Mouse (Mus musculus): ENCODE data around the gene Ano1. TPM values are rescaled to one million over a fixed set of nuclear protein-coding genes. Genes with fewer than 3 reads are reported as not detected.
A peak's percentile ranks its signal among the peaks of the same experiment; 100 is the strongest.

The Ano1 gene
- polyA plus RNA-seq, 1 experiment from 2014 or later: 22.2 TPM

DNA sequence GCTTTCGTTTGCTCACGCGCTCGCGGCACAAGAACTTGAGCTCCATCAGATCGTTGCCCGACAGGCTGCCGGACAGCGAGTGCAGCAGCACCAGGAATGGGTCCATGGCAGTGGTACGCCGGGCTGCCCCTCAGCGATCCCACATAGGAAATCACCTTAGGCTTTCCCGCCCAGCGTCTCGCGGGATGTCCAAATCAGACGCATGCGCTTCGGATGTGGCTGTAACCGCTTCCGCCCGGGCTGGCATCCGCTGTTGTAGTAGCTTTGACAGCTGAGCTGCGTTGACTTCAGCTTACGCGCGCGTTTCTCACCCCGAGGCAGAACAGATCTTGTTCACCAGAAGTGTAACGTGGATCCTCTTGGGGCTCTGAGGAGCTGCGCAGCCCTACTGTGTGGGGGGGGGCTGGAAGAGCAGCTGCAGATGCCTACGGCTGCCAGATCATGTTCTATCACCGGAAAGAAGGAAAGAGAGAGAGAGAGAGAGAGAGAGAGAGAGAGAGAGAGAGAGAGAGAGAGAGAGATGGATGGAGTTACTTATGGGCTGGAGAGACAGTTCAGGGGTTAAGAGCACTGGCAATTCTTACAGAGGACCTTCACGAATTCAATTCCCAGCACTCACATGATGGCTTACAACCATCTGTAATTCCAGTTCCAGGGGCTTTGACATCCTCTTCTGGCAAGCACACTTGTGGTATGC, 169.3 kb downstream of the Ano1 start, which contains the start of gene Fadd:
Gene Fadd (minus strand): TSS at position 180 of the 697 bp plus-strand sequence.
- Histone ChIP-seq H3K4me1 (ENCODE audit: control insufficient read depth, insufficient read depth, low read length) (peaks cover 8% of the 10 kb centered on the region; the same call in 1 of the 2 replicates), H3K4me3 (ENCODE audit: low read depth, low read length) (peak within 1 kb of the TSS; percentile 68), H3K27ac (replicated peaks; ENCODE audit: low read depth, low read length) (peak within 1 kb of the TSS; percentile 80), H3K36me3 (ENCODE audit: control insufficient read depth, insufficient read depth, low read length) (peaks cover 19% of the 10 kb centered on the region), H3K4me2 (ENCODE audit: low read depth, low read length) (peak within 1 kb of the TSS; percentile 84), H3K27me3 (replicated peaks; ENCODE audit: control insufficient read depth, insufficient read depth, low read length) (no peaks in the 10 kb centered on the region), H3K9ac (ENCODE audit: low read depth, low read length) (peak within 1 kb of the TSS; percentile 81), H3K9me3 (ENCODE audit: control insufficient read depth, low read length) (no peaks in the 10 kb centered on the region)
- DNase-seq (ENCODE audit: low spot score) (peak; percentile 97), ATAC-seq (ENCODE audit: low read depth) (peak; percentile 93)
- WGBS: 2% methylated on average over 30 of the region's 34 CpGs

- Histone ChIP-seq H3K27ac (replicated peaks; ENCODE audit: low read depth, low read length) (peak overlapping the region; percentile 80), H3K27me3 (replicated peaks; ENCODE audit: control insufficient read depth, insufficient read depth, low read length) (no peaks in the 10 kb centered on the region), H3K9me3 (ENCODE audit: control insufficient read depth, low read length) (no peaks in the 10 kb centered on the region), H3K36me3 (ENCODE audit: control insufficient read depth, insufficient read depth, low read length) (peaks cover 19% of the 10 kb centered on the region), H3K4me1 (ENCODE audit: control insufficient read depth, insufficient read depth, low read length) (peaks cover 8% of the 10 kb centered on the region; the same call in 1 of the 2 replicates), H3K9ac (ENCODE audit: low read depth, low read length) (peak overlapping the region; percentile 81), H3K4me2 (ENCODE audit: low read depth, low read length) (peak overlapping the region; percentile 84), H3K4me3 (ENCODE audit: low read depth, low read length) (peak overlapping the region; percentile 68)
- under 1% methylated on average over 37 of the region's 43 CpGs for WGBS
- ATAC-seq (ENCODE audit: low read depth): peak; percentile 91
- peak; percentile 94 for DNase-seq (ENCODE audit: low spot score)
Measured at GRCm38 (mm10) chr7:144581559-144582283, 170.1 kb downstream of the Ano1 start.

DNA sequence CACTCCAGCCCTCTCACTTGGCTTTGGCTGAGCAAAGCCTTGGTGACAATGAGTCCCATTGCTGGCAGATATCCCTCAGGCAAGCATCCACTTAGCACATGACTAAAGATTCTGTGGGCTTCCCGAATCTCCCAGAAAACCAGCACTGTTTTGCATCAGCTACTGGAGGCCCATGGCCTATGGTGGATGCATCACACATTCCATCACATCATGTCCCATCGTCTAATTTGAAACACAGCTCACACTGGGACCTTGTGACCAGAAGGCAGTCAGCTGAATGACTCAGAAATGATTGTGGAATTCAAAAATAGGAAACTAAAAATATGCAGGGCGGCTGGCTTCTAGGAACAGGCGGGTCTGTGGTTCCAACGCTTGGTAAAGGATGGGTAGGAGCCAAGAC, 173.9 kb downstream of the Ano1 start:
- no peak overlapping the region for H3K4me2 ChIP-seq (ENCODE audit: low read depth, low read length)
- no peak overlapping the region for H3K4me3 ChIP-seq (ENCODE audit: low read depth, low read length)
- 76% methylated on average over 5 of the region's 5 CpGs for WGBS
- no peak overlapping the region for H3K27ac ChIP-seq (replicated peaks; ENCODE audit: low read depth, low read length)
- H3K27me3 ChIP-seq (replicated peaks; ENCODE audit: control insufficient read depth, insufficient read depth, low read length): no peaks in the 10 kb centered on the region
- H3K4me1 ChIP-seq (ENCODE audit: control insufficient read depth, insufficient read depth, low read length): peaks cover 6% of the 10 kb centered on the region; the same call in 1 of the 2 replicates
- H3K9ac ChIP-seq (ENCODE audit: low read depth, low read length): no peak overlapping the region
- no peak for DNase-seq (ENCODE audit: low spot score)
- peaks cover 19% of the 10 kb centered on the region for H3K36me3 ChIP-seq (ENCODE audit: control insufficient read depth, insufficient read depth, low read length)
- no peak for ATAC-seq (ENCODE audit: low read depth)
- no peaks in the 10 kb centered on the region for H3K9me3 ChIP-seq (ENCODE audit: control insufficient read depth, low read length)

- WGBS: 77% methylated on average over 5 of the region's 5 CpGs
- H3K27me3 ChIP-seq (replicated peaks; ENCODE audit: control insufficient read depth, insufficient read depth, low read length): no peaks in the 10 kb centered on the region
- H3K9ac ChIP-seq (ENCODE audit: low read depth, low read length): no peak overlapping the region
- H3K4me2 ChIP-seq (ENCODE audit: low read depth, low read length): no peak overlapping the region
- H3K4me1 ChIP-seq (ENCODE audit: control insufficient read depth, insufficient read depth, low read length): no peaks in the 10 kb centered on the region
- H3K27ac ChIP-seq (replicated peaks; ENCODE audit: low read depth, low read length): no peak overlapping the region
- no peaks in the 10 kb centered on the region for H3K9me3 ChIP-seq (ENCODE audit: control insufficient read depth, low read length)
- ATAC-seq (ENCODE audit: low read depth): no peak
- no peak overlapping the region for H3K4me3 ChIP-seq (ENCODE audit: low read depth, low read length)
- DNase-seq (ENCODE audit: low spot score): no peak
- no peaks in the 10 kb centered on the region for H3K36me3 ChIP-seq (ENCODE audit: control insufficient read depth, insufficient read depth, low read length)
Measured at GRCm38 (mm10) chr7:144572234-144572633, 179.5 kb downstream of the Ano1 start.

DNA sequence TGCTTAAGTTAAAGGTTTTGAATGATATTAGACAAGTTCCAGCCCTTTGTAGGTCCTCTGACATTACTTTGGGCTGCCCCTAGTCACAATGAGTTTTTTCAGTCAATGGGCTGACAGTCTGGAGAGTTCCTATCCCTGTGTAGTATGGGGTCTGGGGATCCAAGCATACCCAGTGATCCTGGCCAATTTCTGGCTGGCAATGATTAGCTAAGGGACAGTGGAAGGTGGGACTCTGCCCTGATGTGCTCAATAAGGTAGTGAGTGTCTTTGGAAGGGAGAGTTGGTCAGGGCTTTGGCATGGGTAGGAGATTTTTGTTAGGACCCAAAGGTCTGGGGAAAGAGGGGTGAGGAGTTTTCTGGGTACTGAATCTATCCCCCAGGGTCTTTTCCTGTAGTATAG, 180.2 kb downstream of the Ano1 start:
- no peak for DNase-seq (ENCODE audit: low spot score)
- H3K27ac ChIP-seq (replicated peaks; ENCODE audit: low read depth, low read length): no peak overlapping the region
- H3K9ac ChIP-seq (ENCODE audit: low read depth, low read length): no peak overlapping the region
- ATAC-seq (ENCODE audit: low read depth): no peak
- no peaks in the 10 kb centered on the region for H3K27me3 ChIP-seq (replicated peaks; ENCODE audit: control insufficient read depth, insufficient read depth, low read length)
- H3K4me3 ChIP-seq (ENCODE audit: low read depth, low read length): no peak overlapping the region
- no peaks in the 10 kb centered on the region for H3K9me3 ChIP-seq (ENCODE audit: control insufficient read depth, low read length)
- H3K36me3 ChIP-seq (ENCODE audit: control insufficient read depth, insufficient read depth, low read length): no peaks in the 10 kb centered on the region
- no peaks in the 10 kb centered on the region for H3K4me1 ChIP-seq (ENCODE audit: control insufficient read depth, insufficient read depth, low read length)
- no peak overlapping the region for H3K4me2 ChIP-seq (ENCODE audit: low read depth, low read length)

- WGBS: 56% methylated on average over 7 of the region's 7 CpGs
- Histone ChIP-seq H3K9ac (ENCODE audit: low read depth, low read length) (no peak overlapping the region), H3K4me1 (ENCODE audit: control insufficient read depth, insufficient read depth, low read length) (no peaks in the 10 kb centered on the region), H3K4me3 (ENCODE audit: low read depth, low read length) (no peak overlapping the region), H3K27me3 (replicated peaks; ENCODE audit: control insufficient read depth, insufficient read depth, low read length) (no peaks in the 10 kb centered on the region), H3K27ac (replicated peaks; ENCODE audit: low read depth, low read length) (no peak overlapping the region), H3K36me3 (ENCODE audit: control insufficient read depth, insufficient read depth, low read length) (no peaks in the 10 kb centered on the region), H3K4me2 (ENCODE audit: low read depth, low read length) (no peak overlapping the region), H3K9me3 (ENCODE audit: control insufficient read depth, low read length) (no peaks in the 10 kb centered on the region)
- DNase-seq (ENCODE audit: low spot score) (peak; percentile 74), ATAC-seq (ENCODE audit: low read depth) (peak; percentile 47; the same call in 1 of the 2 replicates)
Measured at GRCm38 (mm10) chr7:144569428-144569827, 182.3 kb downstream of the Ano1 start.

DNA sequence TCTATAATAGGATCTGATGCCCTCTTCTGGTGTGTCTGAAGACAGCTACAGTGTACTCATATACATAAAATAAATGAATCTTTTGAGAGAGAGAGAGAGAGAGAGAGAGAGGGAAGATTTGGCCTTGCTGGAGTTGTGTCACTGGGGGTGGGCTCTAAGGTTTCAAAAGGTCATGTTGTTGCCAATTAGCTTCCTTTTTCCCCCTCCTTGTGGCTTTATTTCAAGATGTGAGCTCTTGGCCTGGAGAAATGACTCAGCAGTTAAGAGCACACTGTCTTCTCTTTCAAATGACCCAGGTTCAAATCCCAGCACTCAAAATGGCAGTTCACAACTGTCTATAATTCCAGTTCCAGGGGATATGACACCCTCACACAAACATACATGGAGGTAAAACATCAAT, 183.7 kb downstream of the Ano1 start:
- Histone ChIP-seq H3K27me3 (replicated peaks; ENCODE audit: control insufficient read depth, insufficient read depth, low read length) (no peaks in the 10 kb centered on the region), H3K36me3 (ENCODE audit: control insufficient read depth, insufficient read depth, low read length) (no peaks in the 10 kb centered on the region), H3K4me1 (ENCODE audit: control insufficient read depth, insufficient read depth, low read length) (no peaks in the 10 kb centered on the region), H3K4me3 (ENCODE audit: low read depth, low read length) (no peak overlapping the region), H3K9me3 (ENCODE audit: control insufficient read depth, low read length) (no peaks in the 10 kb centered on the region), H3K4me2 (ENCODE audit: low read depth, low read length) (no peak overlapping the region), H3K9ac (ENCODE audit: low read depth, low read length) (no peak overlapping the region), H3K27ac (replicated peaks; ENCODE audit: low read depth, low read length) (no peak overlapping the region)
- DNase-seq (ENCODE audit: low spot score): no peak
- ATAC-seq (ENCODE audit: low read depth): no peak

DNA sequence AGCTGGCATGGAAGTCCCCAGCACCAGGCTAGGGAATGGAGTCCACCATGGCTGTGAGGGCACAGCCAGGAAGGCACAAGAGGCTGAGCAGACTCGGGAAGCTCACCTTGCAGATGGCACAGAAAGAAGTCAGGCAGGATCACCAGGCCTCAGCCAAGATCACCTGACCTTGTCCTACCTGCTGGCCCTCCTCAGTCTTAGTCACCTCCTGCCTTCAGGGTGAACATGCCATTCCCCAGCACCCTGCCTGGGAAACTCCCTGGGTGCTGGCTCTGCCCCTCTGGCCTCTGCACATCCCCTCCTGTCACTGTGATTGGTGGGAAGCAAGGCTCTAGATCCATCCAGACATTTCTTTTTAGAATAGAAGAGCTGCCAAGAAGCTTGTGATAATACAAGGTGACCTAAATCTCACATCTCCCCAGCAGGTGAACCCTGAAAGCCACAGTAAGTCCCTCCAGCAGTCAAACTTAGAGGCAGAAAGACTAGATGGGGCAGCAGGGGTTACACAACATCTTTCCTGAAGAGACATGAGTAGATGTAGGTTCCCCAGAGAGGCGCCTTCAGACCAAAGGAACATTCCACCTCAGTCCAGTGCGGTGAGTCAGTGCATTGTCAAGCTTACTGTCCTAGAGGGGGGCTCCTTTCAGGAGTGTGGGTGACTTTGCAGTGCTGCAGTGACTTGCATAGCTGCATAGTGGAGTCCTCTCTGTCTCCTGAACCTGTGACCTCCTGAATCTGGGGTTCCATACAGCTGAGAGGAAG, 184.7 kb downstream of the Ano1 start:
- no peak overlapping the region for H3K4me2 ChIP-seq (ENCODE audit: low read depth, low read length)
- no peaks in the 10 kb centered on the region for H3K9me3 ChIP-seq (ENCODE audit: control insufficient read depth, low read length)
- H3K27ac ChIP-seq (replicated peaks; ENCODE audit: low read depth, low read length): no peak overlapping the region
- no peaks in the 10 kb centered on the region for H3K27me3 ChIP-seq (replicated peaks; ENCODE audit: control insufficient read depth, insufficient read depth, low read length)
- no peak overlapping the region for H3K9ac ChIP-seq (ENCODE audit: low read depth, low read length)
- ATAC-seq (ENCODE audit: low read depth) (no peak), DNase-seq (ENCODE audit: low spot score) (no peak)
- no peak overlapping the region for H3K4me3 ChIP-seq (ENCODE audit: low read depth, low read length)
- WGBS: 78% methylated on average over 3 of the region's 3 CpGs
- no peaks in the 10 kb centered on the region for H3K36me3 ChIP-seq (ENCODE audit: control insufficient read depth, insufficient read depth, low read length)
- no peaks in the 10 kb centered on the region for H3K4me1 ChIP-seq (ENCODE audit: control insufficient read depth, insufficient read depth, low read length)

All from embryonic facial prominence, embryonic 14.5 days (tissue).